Mouse (Mus musculus) 3134 (cell line): Measurements from ENCODE around the gene Slc44a2.
"Not testable (repeated sequence)": the region's sequence is repeated elsewhere in the genome, so short reads cannot be mapped to it uniquely, and the experiment has no call there.

ENCODE experiments used
- DNase-seq: peaks from one replicate; pipeline ENCODE4 v3.0.0-alpha.2; 2011; ENCODE audit warnings: low spot score; ENCODE audit not compliant: insufficient read length; ENCODE audit errors: extremely low read depth

Gene Slc44a2

GRCm38 (mm10) chr9:21299014-21299413 lies 21.5 kb upstream of the Slc44a2 start:
- DNase-seq, result no peak

GRCm38 (mm10) chr9:21305065-21305464 lies 15.4 kb upstream of the Slc44a2 start:
- DNase-seq, result no peak

- no peak for DNase-seq
Measured at GRCm38 (mm10) chr9:21309150-21309741, 11.3 kb upstream of the Slc44a2 start.

GRCm38 (mm10) chr9:21311695-21312094 lies 8.8 kb upstream of the Slc44a2 start:
- no peak for DNase-seq

- DNase-seq, result no peak
Measured at GRCm38 (mm10) chr9:21312134-21312533, 8.4 kb upstream of the Slc44a2 start, which contains the start of gene Ap1m2. Gene Ap1m2, minus strand, starts transcription at chr9:21312337.

DNA sequence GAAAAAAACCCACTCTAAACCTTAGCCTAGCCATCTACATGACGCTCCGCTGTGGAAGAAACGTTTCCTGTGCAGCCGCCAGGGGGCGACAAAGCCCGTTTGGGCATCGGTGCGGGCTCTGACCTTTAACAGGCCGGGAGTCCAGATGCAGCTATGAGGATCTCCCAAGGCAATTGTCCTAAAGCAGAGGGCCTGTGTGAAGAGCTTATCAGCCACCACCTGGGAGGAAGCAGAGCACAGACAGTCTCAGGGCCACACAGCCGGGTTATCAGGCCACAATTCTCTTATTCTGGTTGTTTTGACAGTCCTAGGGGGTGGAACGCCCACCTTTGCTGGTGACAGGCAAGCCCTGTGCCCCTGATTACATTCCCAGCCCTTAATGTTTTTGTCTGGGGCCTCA lies 7.1 kb upstream of the Slc44a2 start:
- DNase-seq, result peak; percentile 70

GRCm38 (mm10) chr9:21314367-21315140 lies 5.9 kb upstream of the Slc44a2 start:
- no peak for DNase-seq

DNA sequence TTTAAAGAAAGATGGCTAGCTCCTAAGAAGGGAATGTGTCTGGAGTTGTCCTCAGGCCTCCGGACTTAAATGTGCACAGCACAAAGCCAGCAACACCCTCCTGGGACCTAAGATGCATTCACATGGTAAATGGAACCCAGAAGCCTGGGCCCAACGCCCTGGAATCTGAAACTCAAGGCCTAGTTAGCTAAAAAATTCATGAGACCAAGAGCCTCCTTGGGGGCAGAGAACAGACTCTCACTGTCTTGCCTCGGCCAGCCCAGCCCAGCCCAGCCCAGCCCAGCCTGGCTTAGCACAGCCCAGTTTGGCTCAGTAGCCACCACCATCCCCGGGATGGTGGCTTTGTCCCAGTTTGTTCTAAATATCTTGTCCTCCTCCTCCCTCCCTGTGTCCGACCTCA lies 5.1 kb upstream of the Slc44a2 start:
- no peak for DNase-seq

DNA sequence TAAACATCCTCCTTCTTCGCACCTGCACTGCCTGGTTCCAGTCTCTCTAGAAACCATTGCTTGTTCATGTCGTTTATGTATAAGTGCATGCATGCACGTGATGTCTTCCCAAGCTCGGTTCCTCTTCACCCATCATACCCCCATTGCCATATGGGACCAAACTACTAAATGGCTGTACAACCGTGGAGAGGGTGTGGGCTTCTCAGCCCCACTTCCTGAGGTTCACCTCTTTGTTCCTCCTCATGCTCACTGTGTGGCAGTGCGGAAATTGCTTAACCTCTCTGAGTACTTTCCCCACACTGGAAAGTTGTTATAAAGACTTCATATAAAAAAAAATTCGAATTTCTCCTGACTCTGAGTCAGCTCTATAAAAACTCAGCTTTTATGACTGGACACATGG lies 3.8 kb upstream of the Slc44a2 start:
- DNase-seq, result no peak

DNA sequence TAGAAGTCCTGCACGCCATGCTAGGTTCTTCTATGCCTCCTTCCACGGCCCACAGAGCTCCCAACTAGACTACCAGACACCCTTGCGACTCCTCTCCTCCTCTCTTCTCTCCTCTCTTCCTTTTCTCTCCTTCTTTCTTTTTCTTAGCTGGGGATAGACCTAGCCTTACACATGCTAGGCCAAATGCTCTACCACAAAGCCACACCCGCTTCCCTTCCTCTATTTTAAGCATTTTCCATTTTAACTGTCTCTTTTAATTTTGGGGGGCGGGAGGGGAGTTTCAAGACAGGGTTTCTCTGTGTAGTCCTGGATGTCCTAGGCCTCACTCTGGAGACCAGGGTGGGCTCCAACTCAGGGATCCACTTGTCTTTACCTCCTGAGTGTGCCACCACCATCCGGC lies 1.7 kb upstream of the Slc44a2 start:
- DNase-seq, result no peak

DNA sequence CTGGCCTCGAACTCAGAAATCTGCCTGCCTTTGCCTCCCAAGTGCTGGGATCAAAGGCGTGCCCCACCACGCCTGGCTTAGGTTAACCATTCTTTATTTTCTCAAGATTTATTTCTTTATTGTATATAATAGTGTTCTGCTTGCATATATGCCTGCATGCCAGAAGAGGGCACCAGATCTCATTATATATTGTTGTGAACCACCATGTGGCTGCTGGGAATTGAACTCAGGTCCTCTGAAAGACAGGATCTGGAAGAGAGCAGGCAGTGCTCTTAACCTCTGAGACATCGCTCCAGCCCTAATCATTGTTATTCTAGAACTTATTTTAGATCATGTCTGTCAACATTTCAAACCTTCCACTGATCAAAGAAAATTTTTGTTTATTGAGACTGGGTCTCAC lies 995 bp upstream of the Slc44a2 start:
- no peak for DNase-seq

DNA sequence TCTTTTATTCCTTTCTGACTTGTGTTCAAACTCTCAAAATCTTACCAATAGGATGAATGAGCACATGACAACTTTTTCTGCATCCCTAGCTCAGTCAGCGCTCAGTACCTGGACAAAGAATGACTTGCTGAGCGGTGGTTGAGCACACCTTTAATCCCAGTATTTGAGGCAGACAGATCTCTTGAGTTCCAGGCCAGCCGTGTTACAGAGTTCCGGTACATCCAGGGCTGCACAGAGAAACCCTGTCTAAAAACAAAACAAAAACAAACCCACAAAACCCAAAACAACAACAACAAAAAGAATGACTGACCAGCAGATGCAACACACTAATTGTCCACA lies 249 bp upstream of the Slc44a2 start:
- DNase-seq, result no peak

GRCm38 (mm10) chr9:21321513-21321835 lies 976 bp downstream of the Slc44a2 start:
- DNase-seq, result peak; percentile 44

GRCm38 (mm10) chr9:21322211-21322916 lies 1.9 kb downstream of the Slc44a2 start:
- no peak for DNase-seq

DNA sequence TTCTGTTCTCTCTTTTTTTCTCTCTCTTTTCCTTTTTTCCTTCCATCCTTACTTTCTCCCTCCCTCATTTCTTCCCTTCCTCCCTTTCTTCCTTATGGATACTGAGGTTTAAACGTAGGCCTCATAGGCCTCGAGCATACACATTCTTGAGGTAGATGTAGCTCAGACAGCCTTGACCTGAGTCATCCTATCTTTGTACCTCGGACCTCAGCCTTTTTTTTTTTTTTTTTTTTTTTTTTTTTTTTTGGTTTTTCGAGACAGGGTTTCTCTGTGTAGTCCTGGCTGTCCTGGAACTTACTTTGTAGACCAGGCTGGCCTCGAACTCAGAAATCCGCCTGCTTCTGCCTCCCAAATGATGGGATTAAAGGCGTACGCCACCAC lies 2.4 kb downstream of the Slc44a2 start:
- DNase-seq, result not testable (repeated sequence)

- DNase-seq, result no peak
Measured at GRCm38 (mm10) chr9:21324269-21324668, 3.8 kb downstream of the Slc44a2 start.

GRCm38 (mm10) chr9:21327569-21327968 lies 7.1 kb downstream of the Slc44a2 start:
- no peak for DNase-seq

- no peak for DNase-seq
Measured at GRCm38 (mm10) chr9:21328041-21328440, 7.5 kb downstream of the Slc44a2 start.

GRCm38 (mm10) chr9:21329041-21329440 lies 8.5 kb downstream of the Slc44a2 start:
- no peak for DNase-seq

DNA sequence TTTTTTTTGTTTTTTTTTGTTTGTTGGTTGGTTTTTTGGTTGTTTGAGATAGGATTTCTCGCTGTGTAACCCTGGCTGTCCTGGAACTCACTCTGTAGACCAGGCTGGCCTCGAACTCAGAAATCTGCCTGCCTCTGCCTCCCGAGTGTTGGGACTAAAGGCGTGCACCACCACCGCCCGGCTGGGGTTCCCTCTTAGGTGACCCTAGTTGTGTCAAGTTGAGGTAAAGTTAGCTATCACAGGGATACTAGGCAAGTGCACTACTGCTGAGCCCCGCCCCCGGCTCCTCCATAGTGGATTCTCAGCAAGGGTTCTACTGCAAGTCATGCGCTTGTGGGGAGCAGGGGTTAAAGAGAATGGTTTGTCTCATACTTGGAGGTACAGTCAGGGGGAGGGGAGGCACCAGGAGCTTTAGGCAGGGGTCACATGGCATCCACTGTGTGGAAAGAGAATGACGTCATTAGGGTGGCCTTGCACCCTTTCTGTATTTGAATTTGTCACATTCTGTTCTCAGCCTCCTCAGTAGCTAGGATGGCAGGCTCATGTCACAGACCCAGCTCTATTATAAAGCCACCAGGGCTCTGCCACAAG lies 9.3 kb downstream of the Slc44a2 start:
- DNase-seq, result no peak

DNA sequence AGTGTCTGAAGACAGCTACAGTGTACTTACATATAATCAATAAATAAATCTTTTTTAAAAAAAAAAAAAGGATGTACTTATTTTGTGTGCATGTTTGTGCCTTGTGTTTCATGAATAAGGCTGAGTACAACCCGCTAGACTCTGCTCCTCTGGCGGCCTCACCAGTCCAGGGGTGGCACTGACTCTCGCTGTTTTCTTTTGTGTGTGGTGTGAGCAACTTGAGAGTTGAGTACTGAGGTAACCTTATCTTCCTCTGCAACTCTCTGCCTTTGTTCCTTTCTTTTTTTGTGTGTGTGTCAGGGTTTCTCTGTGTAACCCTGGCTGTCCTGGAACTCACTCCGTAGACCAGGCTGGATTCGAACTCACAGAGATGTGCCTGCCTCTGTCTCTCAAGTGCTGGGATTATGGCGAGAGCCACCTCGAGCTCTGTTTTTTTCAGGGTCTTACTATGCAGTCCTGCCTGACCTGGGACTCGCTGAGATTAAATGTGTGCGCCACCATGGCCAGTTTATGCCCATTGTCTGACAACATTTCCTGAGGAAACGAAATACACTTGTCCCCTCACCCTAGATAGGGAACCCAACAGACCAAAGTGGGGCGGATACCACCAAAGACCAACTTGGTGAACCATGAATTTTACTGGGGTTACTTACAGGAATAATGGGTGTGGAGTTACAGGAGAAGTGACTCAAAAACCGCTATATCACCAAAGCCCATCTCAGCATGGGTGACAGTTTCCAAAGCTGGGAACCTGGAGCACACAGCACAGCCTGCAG lies 11.1 kb downstream of the Slc44a2 start:
- no peak for DNase-seq
